Mouse (Mus musculus): ENCODE measurements around the gene Ppp1cb.

GRCm38 (mm10) chr5:32413083-32413482 is 45.6 kb upstream of the Ppp1cb start:
- TF ChIP-seq CTCF (IDR thresholded peaks at IDR 0.05) = no peak
- no peak for TF ChIP-seq EP300 (IDR thresholded peaks at IDR 0.05)
